Mouse (Mus musculus) forebrain, embryonic 12.5 days (tissue): Measurements from ENCODE around the gene Ubxn11. TPM values are rescaled to one million over a fixed set of nuclear protein-coding genes. Genes with fewer than 3 reads are reported as not detected.
A peak's percentile ranks its signal among the peaks of the same experiment; 100 is the strongest.
"Not testable (repeated sequence)": the region's sequence is repeated elsewhere in the genome, so short reads cannot be mapped to it uniquely, and the experiment has no call there.

Source experiments
- ATAC-seq: fragments of 200-750 bp; cut with Nextera tagmentation; 2 replicates; pipeline ENCODE4 v1.8.0; 2017; ENCODE audit warnings: moderate TSS enrichment; ENCODE audit not compliant: low FRiP score
- H3K27ac ChIP-seq: fragments of 300-500 bp; sonication (generic); 2 replicates; pipeline ENCODE4 v1.5.1; 2016; ENCODE audit warnings: mild to moderate bottlenecking
- H3K27me3 ChIP-seq: fragments of 300-500 bp; sonication (generic); 2 replicates; pipeline ENCODE4 v1.6.1; 2016; ENCODE audit warnings: mild to moderate bottlenecking
- H3K36me3 ChIP-seq: fragments of 300-500 bp; sonication (generic); replicated peaks from 2 replicates; pipeline ENCODE4 v1.6.1; 2016; ENCODE audit warnings: mild to moderate bottlenecking
- H3K4me1 ChIP-seq: fragments of 300-500 bp; sonication (generic); 2 replicates; pipeline ENCODE4 v1.6.1; 2016
- H3K4me2 ChIP-seq: fragments of 300-500 bp; sonication (generic); 2 replicates; pipeline ENCODE4 v1.6.1; 2016; ENCODE audit warnings: mild to moderate bottlenecking, moderate library complexity
- H3K4me3 ChIP-seq: fragments of 300-500 bp; sonication (generic); replicated peaks from 2 replicates; pipeline ENCODE4 v1.5.1; 2016; ENCODE audit warnings: mild to moderate bottlenecking
- H3K9ac ChIP-seq: fragments of 300-500 bp; sonication (generic); 2 replicates; pipeline ENCODE4 v1.6.1; 2016; ENCODE audit warnings: mild to moderate bottlenecking
- H3K9me3 ChIP-seq: fragments of 300-500 bp; sonication (generic); 2 replicates; pipeline ENCODE4 v1.6.1; 2016
- WGBS: fragments of 180-500 bp; shearing (Covaris S2); methylation state at CpG from one replicate; pipeline ENCODE4 v1.1.7; 2016; 5-methylcytosine and 5-hydroxymethylcytosine counted together
- polyA plus RNA-seq: library from polyadenylated mRNA; unstranded; fragments of >200 nt; fragmentation: Nextera tagmentation; extraction: Ambion mirVana; gene quantifications from 2 replicates; pipeline ENCODE4 v1.2.1, GENCODE M21; 2016

Gene Ubxn11
- polyA plus RNA-seq, 1 experiment from 2014 or later, result 7.9 TPM

GRCm38 (mm10) chr4:134136280-134136926, 34.0 kb downstream of the Ubxn11 start:
- H3K9me3 ChIP-seq, result no peaks in the 10 kb centered on the region
- no peak overlapping the region for H3K4me3 ChIP-seq
- ATAC-seq, result no peak
- WGBS, result 70% methylated on average over 3 of the region's 3 CpGs
- H3K27me3 ChIP-seq, result no peaks in the 10 kb centered on the region
- H3K27ac ChIP-seq, result no peak overlapping the region
- H3K9ac ChIP-seq, result no peak overlapping the region
- no peak overlapping the region for H3K4me2 ChIP-seq
- H3K4me1 ChIP-seq, result no peaks in the 10 kb centered on the region
- peaks cover 18% of the 10 kb centered on the region for H3K36me3 ChIP-seq

- no peak for ATAC-seq
- no peaks in the 10 kb centered on the region for H3K27me3 ChIP-seq
- H3K36me3 ChIP-seq, result peaks cover 18% of the 10 kb centered on the region
- 80% methylated on average over 2 of the region's 2 CpGs for WGBS
- no peak overlapping the region for H3K9ac ChIP-seq
- no peak overlapping the region for H3K4me2 ChIP-seq
- H3K4me3 ChIP-seq, result no peak overlapping the region
- H3K9me3 ChIP-seq, result no peaks in the 10 kb centered on the region
- no peak overlapping the region for H3K27ac ChIP-seq
- H3K4me1 ChIP-seq, result no peaks in the 10 kb centered on the region
Measured at GRCm38 (mm10) chr4:134138857-134139256, 36.5 kb downstream of the Ubxn11 start.

DNA sequence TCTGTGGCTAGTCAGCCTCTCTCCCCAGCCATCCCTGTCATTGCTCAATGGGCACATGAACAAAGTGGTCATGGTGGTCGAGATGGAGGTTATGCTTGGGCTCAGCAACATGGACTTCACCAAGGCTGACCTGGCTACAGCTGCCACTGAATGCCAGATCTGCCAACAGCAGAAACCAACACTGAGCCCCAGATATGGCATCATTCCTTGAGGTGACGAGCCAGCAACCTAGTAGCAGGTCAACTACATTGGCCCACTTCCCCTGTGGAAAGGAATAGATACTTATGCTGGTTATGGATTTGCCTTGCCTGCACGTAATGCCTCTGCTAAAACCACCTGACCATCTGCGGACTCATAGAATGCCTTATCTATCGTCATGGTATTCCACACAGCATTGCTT, 41.9 kb downstream of the Ubxn11 start:
- not testable (repeated sequence) for H3K27me3 ChIP-seq, ATAC-seq, H3K27ac ChIP-seq, H3K4me3 ChIP-seq, H3K9me3 ChIP-seq, H3K9ac ChIP-seq, H3K4me1 ChIP-seq, H3K4me2 ChIP-seq
- peaks cover 27% of the 10 kb centered on the region for H3K36me3 ChIP-seq
- 95% methylated on average over 5 of the region's 5 CpGs for WGBS

DNA sequence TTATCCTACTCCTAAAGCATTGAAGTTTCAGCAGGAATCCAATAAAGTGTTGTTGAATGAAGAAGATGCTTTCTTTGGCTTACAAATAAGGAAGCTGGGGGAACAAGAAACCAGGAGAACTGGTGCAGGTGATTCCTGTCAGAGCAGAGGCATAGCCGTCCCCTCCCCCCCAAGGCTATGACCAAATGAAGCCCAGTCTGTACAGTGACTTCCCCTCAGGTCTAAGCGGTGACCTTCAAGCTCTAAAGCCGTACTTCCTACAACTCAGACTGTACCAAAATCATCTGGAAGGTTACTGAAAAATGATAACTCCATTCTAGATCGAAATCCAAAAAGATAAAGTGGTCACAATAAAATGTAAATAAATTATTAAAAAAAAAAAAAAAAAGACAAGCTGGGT, 47.0 kb downstream of the Ubxn11 start:
- no peak overlapping the region for H3K27ac ChIP-seq
- H3K27me3 ChIP-seq, result no peaks in the 10 kb centered on the region
- H3K4me1 ChIP-seq, result no peaks in the 10 kb centered on the region
- ATAC-seq, result no peak
- no peaks in the 10 kb centered on the region for H3K9me3 ChIP-seq
- peaks cover 66% of the 10 kb centered on the region for H3K36me3 ChIP-seq
- H3K9ac ChIP-seq, result no peak overlapping the region
- WGBS, result 92% methylated on average over 4 of the region's 4 CpGs
- no peak overlapping the region for H3K4me3 ChIP-seq
- no peak overlapping the region for H3K4me2 ChIP-seq

- Histone ChIP-seq H3K4me1 (no peaks in the 10 kb centered on the region), H3K9ac (no peak overlapping the region), H3K4me2 (no peak overlapping the region), H3K4me3 (no peak overlapping the region), H3K27me3 (no peaks in the 10 kb centered on the region), H3K9me3 (no peaks in the 10 kb centered on the region), H3K36me3 (peaks cover 74% of the 10 kb centered on the region), H3K27ac (no peak overlapping the region)
- WGBS, result 89% methylated on average over 3 of the region's 3 CpGs
- no peak for ATAC-seq
Measured at GRCm38 (mm10) chr4:134152112-134152511, 49.7 kb downstream of the Ubxn11 start.

GRCm38 (mm10) chr4:134153656-134154055, 51.3 kb downstream of the Ubxn11 start:
- peaks cover 58% of the 10 kb centered on the region for H3K36me3 ChIP-seq
- peaks cover 2% of the 10 kb centered on the region for H3K27me3 ChIP-seq
- WGBS, result 97% methylated on average over 3 of the region's 3 CpGs
- no peak overlapping the region for H3K4me3 ChIP-seq
- ATAC-seq, result no peak
- H3K4me2 ChIP-seq, result no peak overlapping the region
- H3K9ac ChIP-seq, result no peak overlapping the region
- no peaks in the 10 kb centered on the region for H3K9me3 ChIP-seq
- H3K27ac ChIP-seq, result no peak overlapping the region
- H3K4me1 ChIP-seq, result no peaks in the 10 kb centered on the region

DNA sequence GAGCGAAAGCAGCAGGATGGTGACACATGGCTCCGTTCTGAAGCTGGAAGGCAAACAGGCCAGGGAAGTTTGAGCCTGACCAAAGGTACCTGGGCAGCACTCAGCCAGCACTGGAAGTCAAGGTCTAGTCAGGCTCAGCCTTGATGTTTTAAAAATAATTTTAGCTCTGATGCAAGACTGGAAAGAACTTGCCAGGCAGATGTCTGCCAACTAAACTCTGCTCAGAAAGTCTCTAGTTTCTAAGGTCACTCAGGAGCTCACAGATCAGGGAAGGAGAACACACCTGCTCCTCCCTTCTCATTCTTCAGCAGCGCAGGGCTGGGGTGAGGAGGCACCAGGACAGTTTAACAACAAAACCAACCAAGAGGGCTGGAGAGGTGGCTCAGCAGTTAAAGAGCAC, 52.0 kb downstream of the Ubxn11 start:
- H3K4me1 ChIP-seq, result no peaks in the 10 kb centered on the region
- no peak overlapping the region for H3K4me3 ChIP-seq
- H3K36me3 ChIP-seq, result peaks cover 57% of the 10 kb centered on the region
- ATAC-seq, result no peak
- no peak overlapping the region for H3K4me2 ChIP-seq
- H3K9ac ChIP-seq, result no peak overlapping the region
- H3K27ac ChIP-seq, result no peak overlapping the region
- WGBS, result 94% methylated on average over 3 of the region's 3 CpGs
- peaks cover 6% of the 10 kb centered on the region for H3K27me3 ChIP-seq
- H3K9me3 ChIP-seq, result no peaks in the 10 kb centered on the region

DNA sequence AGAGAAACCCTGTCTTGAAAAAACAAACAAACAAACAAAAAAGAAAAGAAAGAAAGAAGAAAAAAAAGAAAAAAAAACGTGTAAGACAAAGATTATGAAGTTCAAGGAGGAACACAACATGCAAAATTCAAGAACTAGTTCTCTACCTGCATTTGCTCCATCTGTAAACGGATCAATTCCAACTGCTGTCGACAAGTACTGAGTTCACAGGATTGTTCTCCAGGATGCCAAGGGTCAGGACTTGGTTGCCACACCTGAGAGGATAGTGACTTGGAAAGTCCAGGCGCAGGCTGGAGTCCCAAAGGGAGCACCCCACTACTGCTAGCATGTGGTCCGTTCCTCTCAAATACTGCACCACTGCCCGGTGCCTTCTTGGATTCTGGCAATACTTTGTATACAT, 53.2 kb downstream of the Ubxn11 start:
- no peaks in the 10 kb centered on the region for H3K4me1 ChIP-seq
- H3K27me3 ChIP-seq, result peaks cover 6% of the 10 kb centered on the region
- no peaks in the 10 kb centered on the region for H3K9me3 ChIP-seq
- 95% methylated on average over 6 of the region's 6 CpGs for WGBS
- no peak overlapping the region for H3K9ac ChIP-seq
- H3K36me3 ChIP-seq, result peaks cover 50% of the 10 kb centered on the region
- H3K27ac ChIP-seq, result no peak overlapping the region
- no peak for ATAC-seq
- no peak overlapping the region for H3K4me2 ChIP-seq
- no peak overlapping the region for H3K4me3 ChIP-seq

DNA sequence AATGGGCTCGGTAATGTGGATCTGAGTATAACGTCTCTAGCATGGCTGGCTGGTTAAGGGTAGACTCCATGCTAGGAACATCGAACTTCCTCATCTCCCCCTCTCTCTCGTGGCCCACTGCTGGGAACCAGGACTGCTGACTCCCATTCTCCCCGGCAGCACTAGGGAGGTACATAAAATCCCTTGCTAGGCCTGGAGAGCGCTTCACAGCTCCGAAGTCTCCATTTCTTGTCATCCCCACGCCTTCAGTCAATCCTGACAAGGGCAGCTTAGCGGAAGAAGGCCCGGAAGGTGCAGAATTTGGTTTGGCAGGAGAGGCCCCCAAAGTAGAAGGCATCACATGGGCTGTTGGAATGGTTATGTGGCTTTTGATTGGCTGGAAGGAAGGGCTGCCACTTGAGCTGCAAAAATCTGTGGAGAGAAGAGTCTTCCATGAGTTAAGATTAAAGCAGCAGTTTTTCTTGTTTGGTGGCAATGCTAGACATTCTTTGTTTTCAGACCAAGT, 53.6 kb downstream of the Ubxn11 start:
- peaks cover 45% of the 10 kb centered on the region for H3K36me3 ChIP-seq
- no peak overlapping the region for H3K9ac ChIP-seq
- H3K9me3 ChIP-seq, result no peaks in the 10 kb centered on the region
- H3K4me3 ChIP-seq, result no peak overlapping the region
- no peaks in the 10 kb centered on the region for H3K4me1 ChIP-seq
- H3K27me3 ChIP-seq, result peaks cover 6% of the 10 kb centered on the region
- no peak for ATAC-seq
- no peak overlapping the region for H3K27ac ChIP-seq
- 92% methylated on average over 10 of the region's 10 CpGs for WGBS
- no peak overlapping the region for H3K4me2 ChIP-seq

DNA sequence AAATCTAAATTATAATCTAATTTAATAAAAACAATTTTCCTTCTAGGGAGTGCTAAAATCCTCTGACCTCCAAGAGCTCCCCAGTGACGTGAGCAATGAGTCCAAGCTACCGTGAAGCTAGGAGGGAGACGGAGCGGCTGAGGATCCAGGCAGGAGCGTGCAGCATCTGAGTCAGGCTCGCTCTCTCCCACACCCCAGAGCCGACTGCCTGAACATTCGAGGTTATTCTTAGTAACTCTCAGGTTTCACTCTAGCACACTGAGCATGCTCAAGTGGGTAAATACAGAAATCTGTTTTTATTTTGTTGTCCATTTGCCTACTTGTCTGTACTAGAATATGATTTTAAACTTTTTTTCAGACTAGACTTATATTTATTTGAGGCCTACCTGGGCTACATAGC, 54.4 kb downstream of the Ubxn11 start:
- Histone ChIP-seq H3K36me3 (peaks cover 38% of the 10 kb centered on the region), H3K27me3 (peaks cover 6% of the 10 kb centered on the region), H3K9me3 (no peaks in the 10 kb centered on the region), H3K27ac (no peak overlapping the region), H3K9ac (no peak overlapping the region), H3K4me2 (no peak overlapping the region), H3K4me1 (no peaks in the 10 kb centered on the region), H3K4me3 (no peak overlapping the region)
- ATAC-seq, result no peak
- 76% methylated on average over 8 of the region's 8 CpGs for WGBS

- Histone ChIP-seq H3K4me1 (no peaks in the 10 kb centered on the region), H3K9me3 (no peaks in the 10 kb centered on the region), H3K27me3 (peaks cover 6% of the 10 kb centered on the region), H3K9ac (no peak overlapping the region), H3K36me3 (peaks cover 31% of the 10 kb centered on the region), H3K4me2 (no peak overlapping the region), H3K4me3 (no peak overlapping the region), H3K27ac (no peak overlapping the region)
- no peak for ATAC-seq
- 86% methylated on average over 2 of the region's 2 CpGs for WGBS
Measured at GRCm38 (mm10) chr4:134157558-134157957, 55.2 kb downstream of the Ubxn11 start.

GRCm38 (mm10) chr4:134158774-134159173, 56.4 kb downstream of the Ubxn11 start:
- H3K27me3 ChIP-seq, result peaks cover 6% of the 10 kb centered on the region
- no peak overlapping the region for H3K27ac ChIP-seq
- no peak overlapping the region for H3K9ac ChIP-seq
- ATAC-seq, result no peak
- H3K9me3 ChIP-seq, result no peaks in the 10 kb centered on the region
- H3K4me3 ChIP-seq, result no peak overlapping the region
- H3K36me3 ChIP-seq, result peaks cover 20% of the 10 kb centered on the region
- WGBS, result 89% methylated on average over 6 of the region's 6 CpGs
- H3K4me1 ChIP-seq, result no peaks in the 10 kb centered on the region
- H3K4me2 ChIP-seq, result no peak overlapping the region

DNA sequence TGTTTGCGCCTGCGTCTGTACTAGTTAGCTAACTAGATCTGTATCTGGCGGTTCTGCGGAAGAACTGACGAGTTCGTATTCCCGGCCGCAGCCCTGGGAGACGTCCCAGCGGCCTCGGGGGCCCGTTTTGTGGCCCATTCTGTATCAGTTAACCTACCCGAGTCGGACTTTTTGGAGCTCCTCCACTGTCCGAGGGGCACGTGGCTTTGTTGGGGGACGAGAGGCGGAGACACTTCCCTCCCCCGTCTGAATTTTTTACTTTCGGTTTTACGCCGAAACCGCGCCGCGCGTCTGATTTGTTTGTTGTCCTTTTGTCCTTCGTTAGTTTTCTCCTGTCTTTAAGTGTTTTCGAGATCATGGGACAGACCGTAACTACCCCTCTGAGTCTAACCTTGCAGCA, 57.7 kb downstream of the Ubxn11 start:
- not testable (repeated sequence) for H3K27me3 ChIP-seq, H3K9me3 ChIP-seq, H3K4me1 ChIP-seq, ATAC-seq, H3K27ac ChIP-seq
- peak overlapping the region; percentile 51 for H3K4me3 ChIP-seq
- H3K4me2 ChIP-seq, result peak overlapping the region; percentile 62
- WGBS, result 11% methylated on average over 30 of the region's 30 CpGs
- H3K36me3 ChIP-seq, result peaks cover 17% of the 10 kb centered on the region
- H3K9ac ChIP-seq, result peak overlapping the region; percentile 56; the same call in 1 of the 2 replicates
